Mouse (Mus musculus): ENCODE data around the gene Olfr1158. TPM values are rescaled to one million over a fixed set of nuclear protein-coding genes. Genes with fewer than 3 reads are reported as not detected.
"Not testable (repeated sequence)": the region's sequence is repeated elsewhere in the genome, so short reads cannot be mapped to it uniquely, and the experiment has no call there.

Gene Olfr1158
- not detected in 2 replicates for total RNA-seq (2015)
- not detected in 2 replicates for total RNA-seq (2017)

GRCm38 (mm10) chr2:87989813-87990212, at the start of gene Olfr1158:
Gene Olfr1158, plus strand, starts transcription at chr2:87990113.
- ATAC-seq (replicated peaks; ENCODE audit: poor library complexity): no peak

DNA sequence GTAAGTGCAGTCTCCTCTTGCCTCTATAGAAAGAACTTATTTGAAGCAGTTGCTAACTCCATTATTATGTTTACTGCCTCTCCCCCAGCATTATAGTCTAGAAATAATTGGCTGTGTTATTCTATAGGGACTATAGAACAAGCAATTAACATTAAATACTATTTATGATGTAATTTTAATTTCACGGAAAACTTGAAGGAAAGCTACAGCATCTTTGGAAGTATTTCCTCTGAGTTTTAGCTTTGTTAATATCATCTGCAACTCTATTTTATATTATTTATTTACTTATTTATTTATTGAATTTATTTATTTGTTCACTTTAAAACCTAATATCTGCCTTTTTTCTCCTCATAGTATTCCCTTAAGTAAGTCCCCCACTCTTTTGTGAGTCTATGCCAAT, 44.9 kb upstream of the Olfr1158 start, which contains the start of gene Olfr1155:
Gene Olfr1155, minus strand, starts transcription at position 101 of the 400 bp plus-strand sequence.
- ATAC-seq (replicated peaks; ENCODE audit: poor library complexity): no peak

- no peak for ATAC-seq (replicated peaks; ENCODE audit: poor library complexity)
These were observed 36.9 kb upstream of the Olfr1158 start, which contains the start of gene Olfr1156 for GRCm38 (mm10) chr2:87953000-87953399. Gene Olfr1156, minus strand, starts transcription at chr2:87953100.

DNA sequence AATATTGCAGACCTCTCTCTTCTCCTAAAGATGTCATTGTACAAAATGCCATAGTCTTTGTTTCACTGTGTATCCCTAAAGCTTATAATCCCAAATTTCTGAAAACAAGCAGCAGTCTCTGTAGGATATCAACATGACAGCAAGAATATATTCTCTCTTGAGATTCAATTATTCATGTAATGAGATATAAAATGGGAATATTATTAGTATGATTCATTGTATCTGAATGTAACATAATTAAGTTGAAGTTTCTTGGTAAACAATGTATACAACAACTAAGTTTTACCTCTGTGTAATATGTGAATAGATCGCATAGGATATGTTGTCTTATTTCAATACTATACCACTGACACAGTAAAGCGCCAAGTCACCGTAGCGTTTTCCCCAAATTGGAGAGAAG, 21.7 kb upstream of the Olfr1158 start, which contains the start of gene Olfr1157:
Gene Olfr1157, minus strand, starts transcription at position 101 of the 400 bp plus-strand sequence.
- ATAC-seq (replicated peaks; ENCODE audit: poor library complexity): no peak

DNA sequence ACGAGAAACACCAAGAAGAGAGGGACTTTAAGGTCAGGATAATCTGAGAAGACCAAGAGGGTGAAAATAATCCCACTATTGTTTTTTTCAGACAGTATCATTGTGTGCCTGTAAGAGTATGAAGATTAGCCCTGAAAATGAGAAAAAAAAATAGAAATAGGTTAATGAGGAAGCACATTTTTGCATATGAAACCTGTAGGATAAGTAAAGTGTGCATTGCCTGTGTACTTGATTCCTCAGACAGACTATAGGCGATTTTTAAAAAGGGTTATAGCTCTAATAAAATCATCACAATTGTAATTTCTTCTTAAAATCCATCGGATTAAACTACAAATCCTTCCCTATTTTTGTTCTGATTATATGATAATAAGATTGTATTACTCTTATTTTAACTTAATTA, 15.3 kb upstream of the Olfr1158 start, which contains the start of gene Olfr74:
Gene Olfr74, minus strand, starts transcription at position 101 of the 400 bp plus-strand sequence.
- ATAC-seq (replicated peaks; ENCODE audit: poor library complexity): no peak

DNA sequence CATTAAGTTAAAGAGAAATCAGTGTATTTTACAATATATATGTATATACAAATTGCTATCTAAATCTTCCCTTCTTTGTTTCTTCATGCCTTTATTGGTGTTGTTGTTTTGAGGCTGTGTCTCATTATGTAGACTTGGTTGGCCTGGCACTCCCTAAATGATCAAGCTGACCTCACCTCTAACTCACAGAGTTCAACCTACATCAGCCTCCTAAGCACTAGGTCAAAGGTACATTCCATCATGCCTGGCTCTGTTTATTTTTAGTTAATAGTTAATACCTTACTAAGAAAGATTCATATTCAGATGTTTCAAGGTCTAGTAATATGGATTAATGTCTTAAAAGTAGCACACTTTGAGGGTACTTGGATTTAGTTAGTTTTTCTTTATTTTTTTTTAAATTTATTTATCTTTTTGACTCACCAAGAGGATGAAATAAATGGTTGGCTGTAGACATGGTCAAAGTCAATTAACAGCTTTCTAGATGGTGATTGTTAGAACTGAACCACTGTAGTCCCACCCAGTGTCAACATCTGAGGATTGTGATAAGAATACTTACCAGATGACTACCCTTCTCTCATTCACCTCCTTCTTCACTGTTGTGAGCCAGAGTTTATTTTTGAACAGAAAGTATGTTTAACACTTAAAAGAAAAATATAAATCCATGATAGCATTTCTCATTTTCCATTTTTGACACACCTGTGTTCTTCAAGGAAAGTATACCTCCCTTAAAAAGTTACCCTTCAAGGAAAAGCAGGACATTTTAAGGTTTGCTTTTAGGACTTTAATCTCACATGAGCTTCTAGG, 17.8 kb downstream of the Olfr1158 start, which contains the start of gene Olfr1160:
Gene Olfr1160, minus strand, starts transcription at position 754 of the 804 bp plus-strand sequence.
- ATAC-seq (replicated peaks; ENCODE audit: poor library complexity): no peak

- ATAC-seq (replicated peaks; ENCODE audit: poor library complexity): not testable (repeated sequence)
These were observed 32.6 kb downstream of the Olfr1158 start, which contains the start of gene Olfr1161 for GRCm38 (mm10) chr2:88022474-88022873. Gene Olfr1161, plus strand, starts transcription at chr2:88022774.

DNA sequence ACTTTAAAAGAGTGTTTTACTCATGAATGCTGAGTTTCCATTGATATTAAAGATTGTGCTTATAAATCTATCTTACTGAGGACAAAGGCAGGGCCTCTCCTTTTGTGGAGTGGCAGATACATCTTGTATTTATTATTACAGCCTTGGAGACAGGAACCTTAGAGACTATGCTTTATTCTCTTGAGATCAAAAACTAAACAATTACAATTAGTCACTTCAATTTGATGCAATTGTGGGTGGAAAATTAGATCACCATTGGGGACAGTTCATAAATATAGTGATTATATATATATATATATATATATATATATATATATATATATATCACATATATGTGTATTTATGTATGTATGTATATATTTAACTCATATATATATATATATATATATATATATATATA, 47.7 kb downstream of the Olfr1158 start, which contains the start of gene Olfr73:
Gene Olfr73, minus strand, starts transcription at position 101 of the 400 bp plus-strand sequence.
- no peak for ATAC-seq (replicated peaks; ENCODE audit: poor library complexity)

Other genes with a start within 250 kb of the Olfr1158 start
- gene Olfr1140, start 246.4 kb upstream of the Olfr1158 start, total RNA-seq (2015): not detected in 2 replicates
- gene Olfr1140, start 246.4 kb upstream of the Olfr1158 start, total RNA-seq (2017): not detected in 2 replicates
- not detected in 2 replicates for gene Olfr1141, start 236.1 kb upstream of the Olfr1158 start, total RNA-seq (2015)
- gene Olfr1141, start 236.1 kb upstream of the Olfr1158 start, total RNA-seq (2017): not detected in 2 replicates
- gene Olfr152, start 210.6 kb upstream of the Olfr1158 start, total RNA-seq (2015): not detected in 2 replicates
- gene Olfr152, start 210.6 kb upstream of the Olfr1158 start, total RNA-seq (2017): not detected in 2 replicates
- not detected in 2 replicates for gene Olfr1143, start 189.5 kb upstream of the Olfr1158 start, total RNA-seq (2015)
- not detected in 2 replicates for gene Olfr1143, start 189.5 kb upstream of the Olfr1158 start, total RNA-seq (2017)
- gene Olfr1145, start 180.3 kb upstream of the Olfr1158 start, total RNA-seq (2015): not detected in 2 replicates
- not detected in 2 replicates for gene Olfr1145, start 180.3 kb upstream of the Olfr1158 start, total RNA-seq (2017)
- gene Olfr1148, start 159.6 kb upstream of the Olfr1158 start, total RNA-seq (2015): not detected in 2 replicates
- gene Olfr1148, start 159.6 kb upstream of the Olfr1158 start, total RNA-seq (2017): not detected in 2 replicates
- gene Olfr1150-ps1, start 146.1 kb upstream of the Olfr1158 start, total RNA-seq (2015): not detected in 2 replicates
- gene Olfr1150-ps1, start 146.1 kb upstream of the Olfr1158 start, total RNA-seq (2017): not detected in 2 replicates
- not detected in 2 replicates for gene Olfr1151, start 134.3 kb upstream of the Olfr1158 start, total RNA-seq (2015)
- gene Olfr1151, start 134.3 kb upstream of the Olfr1158 start, total RNA-seq (2017): not detected in 2 replicates
- not detected in 2 replicates for gene Olfr1152, start 123.6 kb upstream of the Olfr1158 start, total RNA-seq (2015)
- not detected in 2 replicates for gene Olfr1152, start 123.6 kb upstream of the Olfr1158 start, total RNA-seq (2017)
- gene Olfr1153, start 95.2 kb upstream of the Olfr1158 start, total RNA-seq (2015): not detected in 2 replicates
- not detected in 2 replicates for gene Olfr1153, start 95.2 kb upstream of the Olfr1158 start, total RNA-seq (2017)
- gene Olfr1154, start 84.9 kb upstream of the Olfr1158 start, total RNA-seq (2015): not detected in 2 replicates
- not detected in 2 replicates for gene Olfr1154, start 84.9 kb upstream of the Olfr1158 start, total RNA-seq (2017)
- gene Olfr1155, start 45.0 kb upstream of the Olfr1158 start, total RNA-seq (2015): not detected in 2 replicates
- not detected in 2 replicates for gene Olfr1155, start 45.0 kb upstream of the Olfr1158 start, total RNA-seq (2017)
- gene Olfr1156, start 37.0 kb upstream of the Olfr1158 start, total RNA-seq (2015): not detected in 2 replicates
- gene Olfr1156, start 37.0 kb upstream of the Olfr1158 start, total RNA-seq (2017): not detected in 2 replicates
- not detected in 2 replicates for gene Olfr1157, start 21.8 kb upstream of the Olfr1158 start, total RNA-seq (2015)
- not detected in 2 replicates for gene Olfr1157, start 21.8 kb upstream of the Olfr1158 start, total RNA-seq (2017)
- gene Olfr74, start 15.4 kb upstream of the Olfr1158 start, total RNA-seq (2015): not detected in 2 replicates
- gene Olfr74, start 15.4 kb upstream of the Olfr1158 start, total RNA-seq (2017): not detected in 2 replicates
- gene Olfr1160, start 18.2 kb downstream of the Olfr1158 start, total RNA-seq (2015): not detected in 2 replicates
- not detected in 2 replicates for gene Olfr1160, start 18.2 kb downstream of the Olfr1158 start, total RNA-seq (2017)
- gene Olfr1161, start 32.7 kb downstream of the Olfr1158 start, total RNA-seq (2015): not detected in 2 replicates
- gene Olfr1161, start 32.7 kb downstream of the Olfr1158 start, total RNA-seq (2017): not detected in 2 replicates
- gene Olfr73, start 47.6 kb downstream of the Olfr1158 start, total RNA-seq (2015): not detected in 2 replicates
- not detected in 2 replicates for gene Olfr73, start 47.6 kb downstream of the Olfr1158 start, total RNA-seq (2017)
- gene Olfr1162, start 61.0 kb downstream of the Olfr1158 start, total RNA-seq (2015): not detected in 2 replicates
- gene Olfr1162, start 61.0 kb downstream of the Olfr1158 start, total RNA-seq (2017): not detected in 2 replicates
- gene Olfr1163, start 81.7 kb downstream of the Olfr1158 start, total RNA-seq (2015): not detected in 2 replicates
- not detected in 2 replicates for gene Olfr1163, start 81.7 kb downstream of the Olfr1158 start, total RNA-seq (2017)
- not detected in 2 replicates for gene Olfr1164, start 103.9 kb downstream of the Olfr1158 start, total RNA-seq (2015)
- not detected in 2 replicates for gene Olfr1164, start 103.9 kb downstream of the Olfr1158 start, total RNA-seq (2017)
- not detected in 2 replicates for gene Olfr1166, start 138.2 kb downstream of the Olfr1158 start, total RNA-seq (2015)
- not detected in 2 replicates for gene Olfr1166, start 138.2 kb downstream of the Olfr1158 start, total RNA-seq (2017)
- not detected in 2 replicates for gene Olfr1167, start 165.1 kb downstream of the Olfr1158 start, total RNA-seq (2015)
- not detected in 2 replicates for gene Olfr1167, start 165.1 kb downstream of the Olfr1158 start, total RNA-seq (2017)
- gene Olfr1168, start 191.8 kb downstream of the Olfr1158 start, total RNA-seq (2015): not detected in 2 replicates
- not detected in 2 replicates for gene Olfr1168, start 191.8 kb downstream of the Olfr1158 start, total RNA-seq (2017)
- not detected in 2 replicates for gene Olfr1170, start 238.2 kb downstream of the Olfr1158 start, total RNA-seq (2015)
- not detected in 2 replicates for gene Olfr1170, start 238.2 kb downstream of the Olfr1158 start, total RNA-seq (2017)